Mouse (Mus musculus): ENCODE measurements around the gene Aloxe3.

GRCm38 (mm10) chr11:69091566-69092385 is 33.9 kb upstream of the Aloxe3 start:
- TF ChIP-seq CTCF (IDR thresholded peaks at IDR 0.05; ENCODE audit: low read depth) (no peak), EP300 (IDR thresholded peaks at IDR 0.05; ENCODE audit: low read depth) (no peak)
